Comparison of ENCODE assay signal across 21 mouse cellular contexts in genomic region chr7:53486126-53486525, GRCm38 (mm10).
DNase-seq lines count a peak whose midpoint lies in the region; ATAC-seq and TF ChIP-seq lines count a peak whose summit lies in the region.
"Had no signal": no experiment of that assay in that cellular context is flagged by ENCODE, and none has a peak within 500 bp of the region (broad histone marks: within the 10 kb centered on the region; RNA-seq: fewer than 3 reads in every experiment).

No protein-coding gene starts in this region.

- no peak for TF ChIP-seq POLR2A in brain, embryonic 14.5 days (IDR thresholded peaks at IDR 0.05; ENCODE audit: borderline replicate concordance, extremely low read depth, insufficient read depth, insufficient read length, poor library complexity, severe bottlenecking)

- H3K27ac ChIP-seq in limb, embryonic 11.5 days (replicated peaks; ENCODE audit: low read depth, low read length): no peak overlapping the region
- H3K27ac ChIP-seq in intestine, embryonic 16.5 days (ENCODE audit: low read length): no peak overlapping the region
- H3K27ac ChIP-seq: embryonic facial prominence, embryonic 13.5 days; forebrain, embryonic 12.5 days; heart, embryonic 10.5 days; hindbrain, embryonic 13.5 days had no signal

- no peaks in the 10 kb centered on the region for H3K36me3 ChIP-seq in limb, embryonic 11.5 days (ENCODE audit: control insufficient read depth, insufficient read depth, low read length)
- no peaks in the 10 kb centered on the region for H3K36me3 ChIP-seq in intestine, embryonic 16.5 days (ENCODE audit: control insufficient read depth, insufficient read depth, low read length)
- H3K36me3 ChIP-seq: embryonic facial prominence, embryonic 13.5 days; forebrain, embryonic 12.5 days; heart, embryonic 10.5 days; hindbrain, embryonic 13.5 days had no signal

- WGBS in limb, embryonic 11.5 days: 60% methylated on average over 3 of the region's 3 CpGs
- 72% methylated on average over 3 of the region's 3 CpGs for WGBS in intestine, embryonic 16.5 days

- H3K9ac ChIP-seq in limb, embryonic 11.5 days (ENCODE audit: low read length): no peak overlapping the region
- H3K9ac ChIP-seq in intestine, embryonic 16.5 days (ENCODE audit: low read depth, low read length): no peak overlapping the region
- H3K9ac ChIP-seq: embryonic facial prominence, embryonic 13.5 days; forebrain, embryonic 12.5 days; hindbrain, embryonic 13.5 days had no signal

- no peak overlapping the region for H3K4me2 ChIP-seq in limb, embryonic 11.5 days (ENCODE audit: low read depth, severe bottlenecking)
- no peak overlapping the region for H3K4me2 ChIP-seq in intestine, embryonic 16.5 days (ENCODE audit: low read depth, low read length)
- H3K4me2 ChIP-seq: embryonic facial prominence, embryonic 13.5 days; forebrain, embryonic 12.5 days; hindbrain, embryonic 13.5 days had no signal

- no peak overlapping the region for H3K4me3 ChIP-seq in limb, embryonic 11.5 days (ENCODE audit: low read depth, low read length)
- no peak overlapping the region for H3K4me3 ChIP-seq in intestine, embryonic 16.5 days (ENCODE audit: low read length)
- H3K4me3 ChIP-seq: embryonic facial prominence, embryonic 13.5 days; forebrain, embryonic 12.5 days; heart, embryonic 10.5 days; hindbrain, embryonic 13.5 days had no signal

- TF ChIP-seq CTCF in brain, embryonic 14.5 days (IDR thresholded peaks at IDR 0.05; ENCODE audit: borderline replicate concordance, extremely low read depth, insufficient read depth, insufficient read length): no peak

- peak; percentile 57 for DNase-seq in brain, embryonic 14.5 days (ENCODE audit: low read depth)
- peak; percentile 49 for DNase-seq in embryo, embryonic 10 days (ENCODE audit: low spot score)
- peak; percentile 0 for DNase-seq in embryo, embryonic 9.5 days (ENCODE audit: extremely low spot score)
- peak; percentile 25 for DNase-seq in limb, embryonic 11.5 days (ENCODE audit: low spot score)
- DNase-seq in urinary bladder, adult 18-20 months (ENCODE audit: low spot score in 2 of 2): no peak
- no peak for DNase-seq in right cerebral cortex, postnatal 4 days
- DNase-seq: adrenal gland, adult 8-10 months; adrenal gland, postnatal 36 days; cerebellum, adult 11-12 months; cerebellum, adult 9-10 months; cerebellum, postnatal 25 days; gastrocnemius, postnatal 10 days; heart, adult 18-20 months; heart, postnatal 10 days; heart, postnatal 4 days; kidney, adult 18-20 months had no signal

- no peaks in the 10 kb centered on the region for H3K9me3 ChIP-seq in limb, embryonic 11.5 days (ENCODE audit: control insufficient read depth, low read length)
- no peaks in the 10 kb centered on the region for H3K9me3 ChIP-seq in intestine, embryonic 16.5 days (ENCODE audit: control insufficient read depth, low read length)
- H3K9me3 ChIP-seq: embryonic facial prominence, embryonic 13.5 days; forebrain, embryonic 12.5 days; heart, embryonic 10.5 days; hindbrain, embryonic 13.5 days had no signal

- no peaks in the 10 kb centered on the region for H3K27me3 ChIP-seq in limb, embryonic 11.5 days (ENCODE audit: control insufficient read depth, insufficient read depth, low read length)
- no peaks in the 10 kb centered on the region for H3K27me3 ChIP-seq in intestine, embryonic 16.5 days (replicated peaks; ENCODE audit: control insufficient read depth, insufficient read depth, low read length)
- H3K27me3 ChIP-seq: embryonic facial prominence, embryonic 13.5 days; forebrain, embryonic 12.5 days; hindbrain, embryonic 13.5 days had no signal

- ATAC-seq in limb, embryonic 11.5 days (ENCODE audit: insufficient number of reproducible peaks, low FRiP score, low TSS enrichment, low read depth): no peak
- ATAC-seq in intestine, embryonic 16.5 days: no peak

- H3K4me1 ChIP-seq in limb, embryonic 11.5 days (ENCODE audit: control insufficient read depth, insufficient read depth, low read length): no peaks in the 10 kb centered on the region
- H3K4me1 ChIP-seq in intestine, embryonic 16.5 days (ENCODE audit: control insufficient read depth, insufficient read depth, low read length): no peaks in the 10 kb centered on the region
- H3K4me1 ChIP-seq: embryonic facial prominence, embryonic 13.5 days; forebrain, embryonic 12.5 days; heart, embryonic 10.5 days; hindbrain, embryonic 13.5 days had no signal

Comparison
In these comparisons a context has a peak if more than half of its experiments do, and no peak if none do; other contexts are left out.
1. DNase-seq: peak in brain, embryonic 14.5 days (single experiment), embryo, embryonic 10 days (single experiment), embryo, embryonic 9.5 days (single experiment) and limb, embryonic 11.5 days (single experiment); none in urinary bladder, adult 18-20 months (0 of 2) and right cerebral cortex, postnatal 4 days (single experiment).